Mouse (Mus musculus): ENCODE results near the gene Pom121.

DNA sequence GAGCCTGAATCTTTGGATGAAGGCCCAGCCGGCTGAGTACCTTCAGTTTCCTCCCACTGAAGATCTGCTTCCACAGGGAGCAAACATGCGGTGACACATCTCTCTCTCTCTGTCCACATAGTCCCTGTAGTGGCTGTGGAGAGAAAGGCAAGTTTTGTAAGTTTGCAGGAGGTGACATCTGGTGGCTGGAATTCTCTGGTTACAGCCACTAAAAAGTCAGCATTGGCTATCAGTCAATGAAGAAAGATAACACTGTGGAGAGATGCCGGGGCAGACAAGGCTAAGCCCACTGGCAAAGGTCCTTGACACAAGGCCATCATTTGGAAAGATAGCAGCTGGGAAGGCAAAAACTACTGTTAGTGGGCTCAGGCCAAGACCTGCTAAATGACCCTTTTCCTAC lies 56.8 kb downstream of the Pom121 start:
- no peak for TF ChIP-seq CTCF (IDR thresholded peaks at IDR 0.05; ENCODE audit: control insufficient read depth, insufficient read depth, low read length)
- no peak for TF ChIP-seq POLR2A (IDR thresholded peaks at IDR 0.05; ENCODE audit: borderline replicate concordance, control insufficient read depth, low read depth, low read length)
